Mouse (Mus musculus): ENCODE data around the gene Astn1.
A peak's percentile ranks its signal among the peaks of the same experiment; 100 is the strongest.

The Astn1 gene

GRCm38 (mm10) chr1:158615202-158615601, 253.1 kb downstream of the Astn1 start:
- no peak for DNase-seq (ENCODE audit: low spot score)

- no peak for DNase-seq (ENCODE audit: low spot score)
Observed at GRCm38 (mm10) chr1:158617943-158618342, 255.9 kb downstream of the Astn1 start.

- no peak for DNase-seq (ENCODE audit: low spot score)
Observed at GRCm38 (mm10) chr1:158632935-158633334, 270.9 kb downstream of the Astn1 start.

- no peak for DNase-seq (ENCODE audit: low spot score)
Observed at GRCm38 (mm10) chr1:158633441-158633840, 271.4 kb downstream of the Astn1 start.

GRCm38 (mm10) chr1:158641306-158641705, 279.2 kb downstream of the Astn1 start:
- DNase-seq (ENCODE audit: low spot score), result no peak

- DNase-seq (ENCODE audit: low spot score), result no peak
Observed at GRCm38 (mm10) chr1:158642247-158642646, 280.2 kb downstream of the Astn1 start.

GRCm38 (mm10) chr1:158652799-158653198, 290.7 kb downstream of the Astn1 start:
- no peak for DNase-seq (ENCODE audit: low spot score)

GRCm38 (mm10) chr1:158653808-158654520, 291.9 kb downstream of the Astn1 start:
- no peak for DNase-seq (ENCODE audit: low spot score)

- no peak for DNase-seq (ENCODE audit: low spot score)
Observed at GRCm38 (mm10) chr1:158654571-158655205, 292.6 kb downstream of the Astn1 start.

- no peak for DNase-seq (ENCODE audit: low spot score)
Observed at GRCm38 (mm10) chr1:158656986-158657385, 294.9 kb downstream of the Astn1 start.

GRCm38 (mm10) chr1:158666001-158666400, 303.9 kb downstream of the Astn1 start:
- DNase-seq (ENCODE audit: low spot score), result no peak

GRCm38 (mm10) chr1:158669971-158670592, 308.0 kb downstream of the Astn1 start:
- peak; percentile 4 for DNase-seq (ENCODE audit: low spot score)

GRCm38 (mm10) chr1:158687726-158688125, 325.7 kb downstream of the Astn1 start:
- DNase-seq (ENCODE audit: low spot score), result no peak

- DNase-seq (ENCODE audit: low spot score), result no peak
Observed at GRCm38 (mm10) chr1:158697423-158697822, 335.4 kb downstream of the Astn1 start.

- DNase-seq (ENCODE audit: low spot score), result no peak
Observed at GRCm38 (mm10) chr1:158697859-158698569, 335.9 kb downstream of the Astn1 start.

- no peak for DNase-seq (ENCODE audit: low spot score)
Observed at GRCm38 (mm10) chr1:158699276-158699675, 337.2 kb downstream of the Astn1 start.

GRCm38 (mm10) chr1:158700147-158700546, 338.1 kb downstream of the Astn1 start:
- no peak for DNase-seq (ENCODE audit: low spot score)

- DNase-seq (ENCODE audit: low spot score), result no peak
Observed at GRCm38 (mm10) chr1:158701336-158701735, 339.3 kb downstream of the Astn1 start.

- DNase-seq (ENCODE audit: low spot score), result no peak
Observed at GRCm38 (mm10) chr1:158713301-158714095, 351.4 kb downstream of the Astn1 start.

- DNase-seq (ENCODE audit: low spot score), result no peak
Observed at GRCm38 (mm10) chr1:158732868-158733496, 370.9 kb downstream of the Astn1 start.
